Mouse (Mus musculus) G1E-ER4 (cell line): ENCODE data around the gene Pla2g12b. TPM values are rescaled to one million over a fixed set of nuclear protein-coding genes. Genes with fewer than 3 reads are reported as not detected.

ENCODE experiments used
- GATA1 ChIP-seq: IDR thresholded peaks from one replicate; pipeline ENCODE4 v1.8.0; 2012; ENCODE audit warnings: low read length, inconsistent platforms
- polyA plus RNA-seq: library from polyadenylated mRNA; stranded (reverse); fragments of >175 nt; gene quantifications from 2 replicates; pipeline ENCODE4 v1.2.3, GENCODE M21; 2012

The Pla2g12b gene
- polyA plus RNA-seq, 1 experiment = not detected

GRCm38 (mm10) chr10:59441735-59442134 is 38.3 kb downstream of the Pla2g12b start, which contains the start of gene Oit3:
TSS of gene Oit3 (minus strand) at chr10:59441778.
- no peak for TF ChIP-seq GATA1

GRCm38 (mm10) chr10:59443212-59443611 is 39.8 kb downstream of the Pla2g12b start:
- TF ChIP-seq GATA1 = no peak

- TF ChIP-seq GATA1 = no peak
Measured at GRCm38 (mm10) chr10:59444106-59444505, 40.6 kb downstream of the Pla2g12b start.

- no peak for TF ChIP-seq GATA1
Measured at GRCm38 (mm10) chr10:59444635-59445034, 41.2 kb downstream of the Pla2g12b start.

GRCm38 (mm10) chr10:59446911-59447437 is 43.5 kb downstream of the Pla2g12b start:
- TF ChIP-seq GATA1 = no peak

- no peak for TF ChIP-seq GATA1
Measured at GRCm38 (mm10) chr10:59447546-59447945, 44.1 kb downstream of the Pla2g12b start.

- TF ChIP-seq GATA1 = no peak
Measured at GRCm38 (mm10) chr10:59451839-59452238, 48.4 kb downstream of the Pla2g12b start.

- no peak for TF ChIP-seq GATA1
Measured at GRCm38 (mm10) chr10:59454631-59455030, 51.2 kb downstream of the Pla2g12b start.

GRCm38 (mm10) chr10:59459767-59460166 is 56.3 kb downstream of the Pla2g12b start:
- TF ChIP-seq GATA1 = no peak

GRCm38 (mm10) chr10:59462307-59462706 is 58.8 kb downstream of the Pla2g12b start:
- TF ChIP-seq GATA1 = no peak

- TF ChIP-seq GATA1 = no peak
Measured at GRCm38 (mm10) chr10:59465546-59465945, 62.1 kb downstream of the Pla2g12b start.

- no peak for TF ChIP-seq GATA1
Measured at GRCm38 (mm10) chr10:59466626-59467025, 63.2 kb downstream of the Pla2g12b start.

- TF ChIP-seq GATA1 = no peak
Measured at GRCm38 (mm10) chr10:59467297-59467696, 63.8 kb downstream of the Pla2g12b start.

- TF ChIP-seq GATA1 = no peak
Measured at GRCm38 (mm10) chr10:59470451-59470850, 67.0 kb downstream of the Pla2g12b start.

Other genes with a start within 250 kb of the Pla2g12b start
- gene Sept10, start 181.8 kb upstream of the Pla2g12b start, polyA plus RNA-seq = 0.18 and 0.23 TPM in 2 replicates
- gene Sowahc, start 181.7 kb upstream of the Pla2g12b start, polyA plus RNA-seq = 0.38 and 0.60 TPM in 2 replicates
- 1.7 and 2.2 TPM in 2 replicates for gene P4ha1, start 80.4 kb upstream of the Pla2g12b start, polyA plus RNA-seq
- 0.18 and 0.50 TPM in 2 replicates for gene Gm10273, start 8.0 kb upstream of the Pla2g12b start, polyA plus RNA-seq
- not detected in 2 replicates for gene Oit3, start 38.1 kb downstream of the Pla2g12b start, polyA plus RNA-seq
- not detected in 2 replicates for gene Gm10322, start 212.4 kb downstream of the Pla2g12b start, polyA plus RNA-seq
- 3.7 and 5.1 TPM in 2 replicates for gene Mcu, start 213.0 kb downstream of the Pla2g12b start, polyA plus RNA-seq